Mouse (Mus musculus) left cerebral cortex, postnatal 25 days (tissue): ENCODE data around the gene Chst15. TPM values are rescaled to one million over a fixed set of nuclear protein-coding genes. Genes with fewer than 3 reads are reported as not detected.

Experiments used
- DNase-seq, 2 experiments: peaks; one replicate each; pipeline ENCODE4 v3.0.0; 2022; ENCODE audit warnings: low spot score in 2 of 2, mixed read lengths in 1 of 2
- intact Hi-C: fragments of 180-260 bp; cut with DNase I; formaldehyde crosslinking; loops from one replicate; pipeline ENCODE4 v1.15.1; 2025
- total RNA-seq, 2 experiments: library from RNA; stranded (reverse); gene quantifications; 2 replicates each; pipeline ENCODE4 v1.2.3; 2021

Gene Chst15
- total RNA-seq, 2 experiments from 2014 or later = 35.1 to 39.4 TPM

GRCm38 (mm10) chr7:132338350-132338749 is 21.3 kb upstream of the Chst15 start:
- no peak for DNase-seq
- intact Hi-C loops = loop anchor here (5.0 kb wide), 1 partner anchor 134 kb away; no protein-coding TSS in a partner anchor

GRCm38 (mm10) chr7:132337268-132337917 is 20.4 kb upstream of the Chst15 start:
- intact Hi-C loops = loop anchor here (5.0 kb wide), 1 partner anchor 135 kb away; no protein-coding TSS in a partner anchor
- peak in 1 of 2 experiments; percentile 12 for DNase-seq

DNA sequence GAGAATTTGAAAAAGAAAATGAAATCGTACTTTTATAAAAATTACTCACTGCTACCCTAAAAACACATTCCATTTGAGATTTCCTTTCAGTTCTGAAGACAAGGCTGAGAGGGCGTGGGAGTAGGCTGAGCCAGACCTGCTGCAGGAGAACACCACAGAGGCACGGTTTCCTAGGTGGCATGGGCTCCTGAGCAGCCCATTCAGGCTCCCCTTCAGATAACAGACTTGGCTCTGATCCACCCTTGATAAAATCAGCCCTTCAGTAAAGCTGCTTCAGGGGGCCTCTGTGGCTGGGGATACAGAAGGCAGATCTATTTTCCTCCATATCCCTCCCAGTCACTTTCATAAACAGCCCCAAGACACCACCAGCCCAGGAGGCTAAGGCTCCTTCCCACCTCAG is 19.8 kb upstream of the Chst15 start:
- DNase-seq = peak; percentile 39 to 78

GRCm38 (mm10) chr7:132335367-132335766 is 18.3 kb upstream of the Chst15 start:
- intact Hi-C loops = loop anchor here (5.0 kb wide), 1 partner anchor 137 kb away; no protein-coding TSS in a partner anchor
- DNase-seq = no peak

More for the DNA sequence above, 19.8 kb upstream of the Chst15 start:
- intact Hi-C loops = loop anchor here (5.0 kb wide), 1 partner anchor 136 kb away; no protein-coding TSS in a partner anchor

- intact Hi-C loops = no loop called here
- no peak for DNase-seq
Observed at GRCm38 (mm10) chr7:132333078-132333477, 16.1 kb upstream of the Chst15 start.

DNA sequence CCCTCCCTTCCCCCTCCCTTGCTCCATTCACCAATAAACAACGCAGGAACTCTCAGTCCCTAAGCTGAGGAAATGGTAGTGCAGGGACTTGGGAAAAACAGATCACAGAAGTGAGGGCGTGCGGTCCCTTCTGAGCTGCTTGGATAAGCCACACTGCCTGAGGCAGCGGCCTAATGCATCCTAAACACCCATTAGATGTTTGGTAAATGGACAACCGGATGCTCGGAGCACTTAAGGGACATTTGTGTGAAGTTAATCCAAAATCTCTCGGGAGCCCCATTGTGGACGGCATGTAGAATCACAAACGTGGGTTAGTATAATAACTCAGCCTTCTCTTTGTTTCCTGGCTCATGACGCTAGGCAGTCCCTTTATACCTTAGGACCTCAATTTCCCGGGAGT is 15.1 kb upstream of the Chst15 start:
- DNase-seq = no peak
- intact Hi-C loops = no loop called here

DNA sequence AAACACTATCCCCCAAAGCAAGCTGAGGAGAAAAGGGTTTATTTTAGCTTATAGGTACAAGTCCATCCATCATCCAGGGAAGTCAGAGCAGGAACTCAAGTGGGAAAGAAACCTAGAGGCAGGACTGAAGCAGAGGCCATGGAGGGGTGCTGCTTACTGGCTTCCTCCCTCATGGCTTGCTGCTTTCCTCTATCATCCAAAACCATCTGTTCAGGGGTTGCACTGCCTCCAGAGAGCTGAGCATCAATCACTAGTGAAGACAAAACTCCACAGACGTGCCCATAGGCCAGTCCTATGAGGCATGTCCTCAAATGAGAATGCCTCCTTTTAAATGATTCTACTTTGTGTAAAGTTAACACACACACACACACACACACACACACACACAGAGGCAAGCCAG is 13.2 kb upstream of the Chst15 start:
- no peak for DNase-seq
- intact Hi-C loops = no loop called here

- DNase-seq = no peak
- intact Hi-C loops = no loop called here
Observed at GRCm38 (mm10) chr7:132328648-132329047, 11.6 kb upstream of the Chst15 start.

DNA sequence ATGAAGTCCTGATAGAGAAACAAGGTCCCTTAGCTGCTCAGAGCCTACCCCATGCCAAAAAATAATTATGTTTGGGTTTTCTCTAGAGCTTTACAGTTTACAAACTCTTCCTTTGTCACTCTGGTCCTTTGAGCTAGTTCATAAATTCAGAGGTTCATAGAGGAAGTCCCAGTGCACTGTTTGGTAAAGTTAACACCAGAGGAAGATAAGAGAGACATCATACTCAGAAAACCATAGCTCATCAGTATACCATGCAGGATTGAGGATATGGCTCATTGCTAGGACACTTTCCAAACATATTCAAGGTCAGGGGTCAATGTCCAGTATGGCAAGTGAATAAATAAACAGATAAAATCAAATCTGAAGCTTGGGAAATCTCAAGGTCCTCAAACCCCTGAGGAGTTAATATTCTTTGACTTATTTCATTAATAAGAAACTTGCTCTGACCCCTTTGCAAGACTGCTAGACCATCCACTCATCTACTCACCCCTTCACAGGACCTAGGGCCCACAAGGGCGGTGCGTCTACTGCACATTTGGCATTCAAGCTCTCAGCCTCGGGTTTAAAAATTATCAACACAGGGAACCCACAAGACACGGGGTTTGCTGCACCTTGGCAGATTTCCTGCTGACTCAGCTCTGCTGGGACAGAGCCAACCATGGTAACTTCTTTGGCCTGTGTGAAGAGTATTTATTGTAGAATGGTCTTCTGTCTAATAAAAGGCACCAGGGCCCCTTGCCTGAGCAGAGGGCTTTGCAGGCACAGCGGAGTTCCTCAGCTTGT is 8.7 kb upstream of the Chst15 start:
- DNase-seq = no peak

GRCm38 (mm10) chr7:132323430-132323829 is 6.4 kb upstream of the Chst15 start:
- DNase-seq = no peak
- intact Hi-C loops = no loop called here

More for the DNA sequence above, 8.7 kb upstream of the Chst15 start:
- intact Hi-C loops = no loop called here

- intact Hi-C loops = no loop called here
Observed at GRCm38 (mm10) chr7:132321392-132321958, 4.4 kb upstream of the Chst15 start.

DNA sequence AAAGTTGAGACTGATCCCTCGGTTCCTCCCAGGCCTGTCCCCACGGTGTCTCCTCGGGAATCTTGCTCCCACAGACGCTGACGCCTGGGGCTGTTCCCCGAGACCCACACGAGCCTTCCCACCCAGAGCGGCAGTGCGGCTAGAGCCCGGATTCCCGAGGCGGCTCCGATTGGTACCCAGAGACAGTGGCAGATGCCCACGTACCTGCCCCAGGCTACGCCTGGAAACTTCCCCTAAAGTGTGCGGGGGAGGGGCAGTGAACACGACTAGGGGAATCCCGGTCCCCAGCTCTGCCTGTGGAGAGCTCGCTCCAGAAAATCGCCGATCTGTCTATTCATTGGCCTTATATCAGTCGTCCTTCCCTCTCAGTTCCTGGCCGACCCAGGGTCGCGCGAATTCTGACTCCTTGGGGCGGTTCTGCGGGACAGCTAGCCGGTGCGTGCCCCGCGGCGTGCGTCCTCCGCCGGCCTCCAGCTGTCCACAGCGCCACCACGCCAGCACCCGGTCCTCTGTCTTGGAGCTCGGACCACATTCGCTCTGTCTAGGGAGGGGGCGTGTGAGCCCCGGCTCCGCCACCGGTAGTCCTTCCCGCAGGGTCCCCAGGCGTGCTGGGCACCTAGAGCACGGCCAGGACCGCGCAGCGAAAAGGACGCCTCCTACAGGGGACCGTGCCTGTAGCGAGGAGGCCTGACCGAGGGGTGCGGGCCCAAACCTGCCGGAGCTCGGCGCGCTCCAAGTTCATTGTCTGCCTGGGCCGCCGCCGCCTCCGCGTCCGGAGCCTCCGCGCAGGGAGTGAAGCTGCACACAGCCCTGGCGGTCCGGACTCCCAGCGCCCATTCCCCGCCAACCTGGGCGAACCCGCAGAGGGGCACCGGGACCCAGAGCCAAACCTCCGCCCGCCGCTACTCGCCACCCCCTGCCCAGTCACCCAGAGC is 660 bp downstream of the Chst15 start:
- intact Hi-C loops = loop anchor here (2.0 to 10.0 kb wide), 4 partner anchors 89 to 422 kb away; no protein-coding TSS in a partner anchor

More at GRCm38 (mm10) chr7:132321392-132321958, 4.4 kb upstream of the Chst15 start:
- DNase-seq = no peak

DNA sequence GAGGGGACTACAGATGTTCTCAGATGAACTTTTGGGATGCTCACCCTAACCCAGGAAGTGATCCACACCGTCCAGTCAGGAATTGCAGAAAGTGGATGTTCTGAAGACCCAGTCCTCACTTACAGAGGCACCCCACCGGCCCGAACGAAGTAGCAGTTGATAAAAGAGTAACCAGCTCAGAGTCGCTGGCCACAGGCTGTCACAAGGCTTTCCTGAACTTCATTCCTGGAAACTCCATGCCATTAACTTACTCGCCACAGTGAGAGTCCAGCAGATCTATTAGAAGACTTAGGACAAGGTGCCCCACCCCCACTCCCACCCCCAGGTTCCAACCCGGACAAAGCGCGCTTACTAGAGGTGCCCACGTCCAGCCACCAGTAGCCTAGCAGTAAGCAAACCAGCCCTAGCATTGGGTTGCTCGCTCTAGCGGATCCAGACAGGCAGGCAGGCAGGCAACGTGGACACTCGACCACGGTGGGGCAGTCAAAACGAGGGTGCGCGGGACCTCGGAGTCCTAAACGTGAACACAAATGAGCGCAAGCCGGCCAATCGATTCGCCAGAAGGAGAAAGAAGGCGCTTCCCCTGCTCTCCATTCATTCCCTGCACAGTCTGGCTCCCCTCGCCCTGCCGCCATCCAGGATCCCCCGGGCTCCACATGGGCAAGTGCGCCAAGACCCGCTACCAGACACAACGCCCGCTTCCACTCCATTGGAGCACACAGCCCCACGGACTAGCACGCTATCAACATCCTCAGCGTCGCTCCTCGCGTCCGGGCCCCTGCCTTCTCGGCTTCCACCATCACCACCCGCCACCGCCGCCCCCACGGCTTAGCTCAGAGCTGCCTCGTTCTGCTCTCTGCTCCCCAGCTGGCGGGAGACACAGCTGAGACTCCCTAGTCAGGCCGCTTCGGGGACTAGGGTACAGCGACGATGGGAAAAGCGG is 1.6 kb downstream of the Chst15 start:
- intact Hi-C loops = loop anchor here (2.0 to 10.0 kb wide), 4 partner anchors 88 to 421 kb away; no protein-coding TSS in a partner anchor
- peak; percentile 62 to 77 for DNase-seq

More for the DNA sequence above, 660 bp downstream of the Chst15 start:
- peak; percentile 60 to 66 for DNase-seq

GRCm38 (mm10) chr7:132312396-132312795 is 4.6 kb downstream of the Chst15 start:
- peak; percentile 55 to 89 for DNase-seq

DNA sequence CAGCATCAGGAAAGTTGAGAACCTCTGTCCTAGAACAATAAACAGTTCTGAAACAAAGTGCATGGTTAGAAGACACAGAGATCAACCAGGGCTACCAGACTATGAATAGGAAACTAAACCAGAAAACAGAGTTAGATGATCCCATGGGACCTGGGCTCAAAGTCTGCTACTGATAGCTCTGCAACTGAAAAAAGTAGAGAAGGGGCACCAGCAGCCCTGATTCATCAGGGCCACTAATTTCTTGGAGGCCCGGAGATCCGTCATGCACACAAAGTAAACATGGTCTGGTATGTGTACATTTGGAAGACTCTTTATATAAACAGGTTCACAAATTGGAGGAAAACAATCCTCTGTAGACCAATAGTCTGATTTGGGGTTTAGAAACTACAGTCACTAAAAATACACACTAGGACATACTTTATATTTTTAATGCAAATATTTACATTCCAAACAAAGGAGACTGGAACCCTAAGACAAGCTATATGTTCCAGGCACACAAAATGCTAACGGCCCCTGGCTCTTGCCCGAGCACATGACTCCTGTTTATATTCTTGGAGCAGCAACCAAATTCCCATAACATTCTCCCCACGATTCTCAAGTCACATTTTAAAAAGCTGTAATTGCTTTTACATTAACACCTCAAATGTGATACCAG is 8.4 kb downstream of the Chst15 start:
- intact Hi-C loops = no loop called here
- no peak for DNase-seq

More at GRCm38 (mm10) chr7:132312396-132312795, 4.6 kb downstream of the Chst15 start:
- intact Hi-C loops = loop anchor here (2.0 to 10.0 kb wide), 2 partner anchors 60 to 418 kb away; no protein-coding TSS in a partner anchor

DNA sequence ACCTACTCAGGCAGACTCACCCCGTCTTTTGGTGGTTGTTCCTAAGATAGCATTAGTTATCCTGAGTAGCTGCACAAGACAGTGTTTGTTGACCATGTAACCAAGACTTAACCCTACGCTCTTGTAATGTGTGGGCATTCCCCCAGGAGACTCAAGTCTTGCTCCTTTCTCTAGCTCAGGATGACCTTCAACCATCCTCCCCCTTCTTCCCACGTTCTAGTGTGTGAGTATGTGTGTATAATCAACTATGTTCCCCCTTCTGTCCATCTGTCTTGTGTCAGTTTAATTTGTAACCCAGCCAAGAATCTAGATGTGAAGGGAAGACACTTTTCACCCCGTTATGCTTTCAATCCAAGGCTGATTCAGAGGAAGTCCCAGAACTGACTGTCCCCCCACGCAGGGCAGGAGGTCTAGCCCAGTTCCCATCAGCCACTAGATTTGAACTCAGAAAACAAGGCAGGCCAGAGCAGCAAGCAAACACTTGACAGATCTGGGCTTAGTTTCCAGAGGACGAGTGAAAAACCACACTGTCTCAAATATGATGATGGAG is 9.2 kb downstream of the Chst15 start:
- intact Hi-C loops = no loop called here
- no peak for DNase-seq
